Mouse (Mus musculus): ENCODE measurements around the gene Ryr1.
"Not testable (repeated sequence)": the region's sequence is repeated elsewhere in the genome, so short reads cannot be mapped to it uniquely, and the experiment has no call there.

The Ryr1 gene

GRCm38 (mm10) chr7:29144006-29144405 lies 19.0 kb upstream of the Ryr1 start:
- DNase-seq, result no peak

DNA sequence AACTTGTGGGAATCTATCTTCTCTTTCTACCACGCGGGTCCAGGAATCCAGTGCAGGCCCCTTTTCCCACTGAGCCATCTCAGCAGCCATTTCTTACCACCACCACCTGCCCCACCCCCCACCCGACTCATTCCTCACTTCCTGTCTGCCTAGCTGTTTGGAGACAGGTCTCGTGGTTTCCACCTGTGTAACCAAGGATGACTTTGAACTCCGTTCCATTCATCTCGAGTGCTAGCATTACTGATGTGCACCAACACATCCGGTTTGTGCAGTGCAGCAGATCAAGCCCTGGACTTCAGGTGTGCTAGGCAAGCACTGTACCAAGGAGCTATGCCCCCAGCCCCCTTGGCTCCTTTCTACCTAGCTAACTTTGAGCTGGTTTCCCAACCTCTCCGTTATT lies 16.4 kb upstream of the Ryr1 start:
- no peak for DNase-seq

DNA sequence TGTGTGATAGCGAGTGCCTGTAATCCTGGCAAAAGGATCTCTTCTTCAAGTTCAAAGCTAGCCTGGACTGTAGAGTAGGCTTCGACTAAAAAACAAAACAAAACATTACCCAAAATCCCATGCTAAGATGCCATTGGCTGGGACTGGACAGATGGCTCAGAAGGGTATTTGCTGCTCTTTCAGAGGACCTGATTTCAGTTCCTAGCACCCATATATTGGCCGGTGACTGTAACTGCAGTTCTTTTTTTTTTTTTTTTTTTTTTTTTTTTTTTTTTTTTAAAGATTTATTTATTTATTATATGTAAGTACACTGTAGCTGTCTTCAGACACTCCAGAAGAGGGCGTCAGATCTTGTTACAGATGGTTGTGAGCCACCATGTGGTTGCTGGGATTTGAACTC lies 14.3 kb upstream of the Ryr1 start:
- DNase-seq, result not testable (repeated sequence)

DNA sequence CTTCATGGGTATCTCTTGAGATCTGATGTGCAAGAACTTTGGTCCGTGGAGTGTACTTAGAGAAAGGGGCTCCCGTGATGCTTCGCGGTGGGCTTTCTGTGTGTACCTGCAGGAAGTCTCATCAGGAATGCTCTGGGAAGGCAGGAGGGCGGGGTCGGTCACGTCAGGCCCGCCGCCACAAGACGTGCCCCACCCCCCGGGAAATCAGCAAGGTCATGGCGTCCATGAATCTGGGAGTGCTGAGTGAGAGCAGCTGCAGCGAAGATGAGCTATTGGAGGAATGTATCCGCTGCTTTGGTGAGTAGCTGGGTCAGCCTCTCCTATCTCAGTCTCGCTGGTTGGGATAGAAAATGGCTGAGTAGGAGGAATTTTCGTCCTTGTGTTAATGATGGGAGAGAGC lies 12.4 kb upstream of the Ryr1 start:
- DNase-seq, result no peak

DNA sequence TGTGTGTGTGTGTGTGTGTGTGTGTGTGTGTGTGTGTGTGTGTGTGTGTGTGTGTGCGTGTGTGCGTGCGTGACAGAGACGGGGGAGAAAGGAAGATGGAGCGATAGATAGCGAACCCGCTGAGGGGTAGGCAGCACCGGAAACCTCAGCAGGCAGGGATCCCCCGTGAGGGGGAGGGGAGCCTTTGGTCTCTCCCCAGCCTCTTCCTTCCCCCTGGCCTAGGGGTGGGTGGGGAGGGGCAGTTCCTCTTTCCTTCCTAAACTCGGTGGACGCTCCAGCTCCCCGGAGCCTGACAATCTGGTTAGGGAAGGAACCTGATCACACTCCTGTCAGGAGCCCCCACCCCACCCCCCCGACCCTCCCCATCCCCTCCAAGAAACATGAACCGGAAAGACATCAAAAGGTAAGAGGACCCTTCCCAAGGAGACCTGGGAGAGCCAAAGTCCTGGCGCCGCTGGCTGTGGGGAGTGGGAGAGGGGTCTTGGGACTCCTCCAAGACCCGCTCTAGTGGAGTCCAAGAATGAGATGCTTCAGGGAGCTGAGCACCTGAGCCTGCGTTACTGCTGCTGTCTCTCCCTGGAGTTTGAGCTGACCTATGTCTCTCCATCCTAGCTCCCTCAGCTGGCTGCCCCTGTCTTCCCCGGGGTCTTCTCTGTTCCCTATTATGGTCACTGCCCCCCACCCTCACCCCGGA lies 9.9 kb upstream of the Ryr1 start, which contains the start of gene Rasgrp4:
Gene Rasgrp4, plus strand, starts transcription at position 159 of the 694 bp plus-strand sequence.
- DNase-seq, result peak; percentile 44

DNA sequence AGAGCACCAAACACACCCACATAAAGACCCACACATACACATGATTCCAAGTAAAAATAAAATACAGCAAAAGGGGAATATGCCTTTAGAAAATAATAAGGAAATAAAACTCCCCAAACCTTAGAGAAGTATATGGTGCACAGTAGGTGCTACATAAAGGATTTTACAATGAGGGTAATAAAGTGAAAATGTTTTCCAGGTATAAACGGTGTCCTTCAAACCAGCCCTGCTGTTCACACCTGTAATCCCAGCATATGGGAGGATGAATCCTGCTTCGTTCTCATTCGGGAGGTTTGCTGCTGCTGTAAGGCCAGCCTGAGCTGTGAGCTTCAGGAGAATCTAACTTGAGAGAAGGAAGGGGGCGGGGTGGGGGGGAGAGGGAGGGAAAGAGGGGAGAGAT lies 9.3 kb upstream of the Ryr1 start:
- DNase-seq, result no peak

DNA sequence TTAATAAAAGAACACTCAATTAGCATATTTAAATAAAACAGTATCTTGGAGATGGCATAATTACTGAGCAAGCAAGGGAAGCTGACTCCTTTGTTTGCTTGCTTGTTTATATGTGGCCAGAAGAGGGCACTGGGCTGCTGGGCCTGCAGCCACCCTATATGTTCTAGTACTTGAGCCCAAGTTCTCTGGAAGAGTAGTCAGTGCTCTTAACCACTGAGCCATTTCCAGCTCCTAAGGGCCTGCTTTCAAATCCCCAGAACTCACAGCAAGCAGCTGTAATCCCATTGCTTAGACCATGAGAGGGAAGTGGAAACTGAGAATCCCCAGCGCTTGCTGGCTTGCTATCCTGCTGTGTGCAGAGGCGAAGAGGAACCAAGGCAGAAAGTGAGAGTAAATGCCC lies 3.7 kb upstream of the Ryr1 start:
- peak; percentile 22 for DNase-seq

DNA sequence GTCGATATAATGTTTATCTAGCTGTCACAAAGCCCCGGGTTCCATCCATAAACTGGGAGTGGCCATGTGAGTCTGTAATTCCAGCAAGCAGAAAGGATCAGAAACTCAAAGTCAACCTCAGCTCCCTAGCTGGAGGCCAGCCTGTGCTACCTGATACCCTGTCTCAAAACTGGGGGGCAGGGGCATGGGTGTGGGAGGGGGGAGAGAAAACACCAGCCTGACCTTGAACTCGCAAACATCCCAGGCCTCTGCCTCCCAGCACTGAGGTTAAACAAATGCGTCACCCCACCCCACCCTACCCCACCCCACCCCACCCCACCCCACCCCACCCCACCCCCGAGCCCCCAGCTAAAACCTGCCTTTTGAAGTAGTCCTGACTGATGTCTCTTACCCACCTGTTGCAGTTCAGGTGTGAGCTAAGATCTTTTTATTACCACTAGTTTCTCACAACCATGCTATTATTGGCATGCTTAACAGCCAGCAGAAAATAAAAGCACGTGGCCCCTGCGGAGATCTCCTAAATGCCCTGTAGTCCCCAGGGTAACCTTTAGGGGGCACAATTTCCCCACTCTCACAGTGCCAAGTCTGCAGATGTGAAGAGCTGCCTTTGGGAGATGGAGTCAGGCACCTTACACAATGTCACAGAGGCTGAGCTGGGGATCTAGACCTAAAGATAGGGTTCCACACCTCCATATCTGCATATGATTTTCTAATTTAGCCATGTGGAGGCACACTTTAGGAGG lies 1.4 kb upstream of the Ryr1 start:
- peak; percentile 64 for DNase-seq

GRCm38 (mm10) chr7:29123531-29124358 lies 1.2 kb downstream of the Ryr1 start:
- no peak for DNase-seq

DNA sequence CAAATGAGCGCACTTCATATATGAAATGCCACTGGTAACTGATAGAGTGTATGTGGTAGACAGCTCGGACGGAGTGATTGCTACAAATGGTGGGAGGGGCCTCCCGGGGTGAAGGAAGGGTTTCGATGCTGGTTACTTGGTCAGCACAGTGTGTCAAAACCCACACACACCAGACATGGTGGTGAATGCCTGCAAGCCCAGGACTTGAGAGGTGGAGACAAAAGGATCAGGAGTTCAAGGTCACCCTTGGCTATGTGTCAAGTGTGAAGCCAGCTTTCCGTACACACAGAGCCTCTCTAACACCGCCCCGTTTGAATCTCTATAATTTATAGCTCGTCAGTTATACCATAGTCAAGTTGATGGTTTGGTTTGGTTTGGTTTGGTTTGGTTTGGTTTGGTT lies 2.2 kb downstream of the Ryr1 start:
- DNase-seq, result no peak

DNA sequence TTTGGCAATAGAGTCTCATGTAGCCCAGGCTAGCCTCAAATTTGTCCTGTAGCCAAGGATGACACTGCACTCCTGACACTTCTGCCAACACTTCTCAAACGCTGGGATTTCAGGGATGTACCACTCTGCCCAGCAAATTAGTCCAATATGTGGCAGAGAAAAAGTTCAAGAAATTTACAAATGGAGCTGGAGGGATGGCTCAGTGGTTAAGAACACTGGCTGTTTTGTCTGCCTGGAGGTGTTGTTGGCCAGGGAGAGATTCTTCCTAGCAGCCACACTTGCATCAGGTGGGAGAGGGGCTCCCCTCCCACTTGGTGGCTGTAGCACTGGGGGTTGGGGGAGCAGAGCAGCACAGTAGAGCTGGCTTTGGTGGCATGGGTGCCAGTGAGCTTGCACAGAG lies 5.5 kb downstream of the Ryr1 start:
- DNase-seq, result no peak

GRCm38 (mm10) chr7:29118142-29118851 lies 6.7 kb downstream of the Ryr1 start:
- DNase-seq, result no peak

DNA sequence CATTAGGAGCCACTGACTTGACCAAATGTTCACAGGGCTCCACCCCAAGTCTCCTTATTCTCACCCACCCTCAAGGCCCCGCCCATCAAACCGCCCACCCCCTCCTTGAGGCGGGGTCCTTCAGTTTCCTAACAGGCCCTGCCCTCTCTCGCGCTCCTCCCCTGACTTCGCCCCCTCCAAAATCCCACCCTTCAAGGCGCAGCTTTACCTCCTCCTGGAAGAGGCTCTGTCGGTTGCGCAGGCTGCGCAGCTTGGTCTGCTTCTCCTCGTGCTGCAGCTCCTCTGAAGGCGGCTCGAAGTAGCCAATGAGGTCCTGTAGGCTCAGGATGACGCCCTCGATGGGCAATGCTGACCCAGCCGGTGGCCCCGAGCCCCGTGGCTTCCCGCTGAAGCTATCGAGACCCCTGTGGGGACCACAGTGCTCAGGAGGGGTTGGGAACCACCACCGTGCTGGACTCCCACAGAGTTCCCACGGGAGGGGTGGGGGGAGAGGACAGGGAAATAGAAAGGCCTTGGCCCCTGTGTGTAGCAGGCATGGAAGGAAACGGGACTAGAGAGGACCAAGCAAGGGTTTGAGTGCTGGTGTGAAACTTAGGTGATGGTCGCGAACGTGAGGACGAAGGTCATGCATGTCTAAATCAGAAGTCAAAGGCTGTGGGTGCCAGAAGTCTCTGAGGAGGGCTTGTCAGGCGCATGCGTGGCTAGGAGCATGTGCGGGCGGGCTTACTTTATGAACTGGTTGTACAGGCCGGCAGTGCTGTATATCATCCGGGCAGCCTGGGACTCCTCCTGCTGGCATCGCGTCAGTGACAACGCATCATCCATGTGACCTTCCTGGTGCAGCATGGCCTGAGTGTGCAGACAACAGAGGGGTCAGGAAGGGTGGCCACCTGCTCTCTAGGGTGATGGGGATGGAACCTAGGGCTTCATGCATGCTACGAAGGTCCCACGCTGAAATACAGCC lies 15.7 kb downstream of the Ryr1 start:
- peak; percentile 63 for DNase-seq

DNA sequence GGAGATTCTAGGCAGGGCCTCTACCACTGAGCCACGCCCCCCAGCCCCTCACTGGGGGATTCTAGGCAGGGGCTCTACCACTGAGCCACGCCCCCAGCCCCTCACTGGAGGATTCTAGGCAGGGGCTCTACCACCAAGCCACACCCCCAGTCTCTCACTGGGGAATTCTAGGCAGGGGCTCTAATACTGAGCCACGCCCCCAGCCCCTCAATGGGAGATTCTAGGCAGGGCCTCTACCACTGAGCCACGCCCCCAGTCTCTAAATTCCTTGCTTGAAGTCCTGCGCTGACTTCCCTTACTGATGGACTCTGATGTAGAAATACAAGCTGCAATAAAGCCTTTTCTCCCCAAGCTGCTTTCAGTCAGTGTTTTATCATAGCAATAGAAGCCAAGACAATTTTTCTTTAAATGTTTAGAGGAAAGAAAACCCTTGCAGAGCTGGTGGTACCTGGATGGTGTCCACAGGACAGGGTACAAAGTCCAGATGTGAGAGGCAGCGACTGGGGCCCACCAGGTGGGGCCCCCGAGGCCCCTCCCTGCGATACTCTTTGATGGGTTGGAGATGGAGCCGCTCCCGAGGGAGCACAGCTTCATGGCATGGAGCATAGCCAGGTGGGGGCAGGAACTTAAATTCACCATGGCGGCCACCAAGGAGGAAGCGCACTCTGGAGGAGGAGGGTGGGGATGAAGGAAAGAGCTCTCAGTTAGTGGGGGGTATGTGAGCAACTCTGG lies 23.5 kb downstream of the Ryr1 start:
- no peak for DNase-seq

GRCm38 (mm10) chr7:29097131-29097530 lies 27.8 kb downstream of the Ryr1 start:
- no peak for DNase-seq

DNA sequence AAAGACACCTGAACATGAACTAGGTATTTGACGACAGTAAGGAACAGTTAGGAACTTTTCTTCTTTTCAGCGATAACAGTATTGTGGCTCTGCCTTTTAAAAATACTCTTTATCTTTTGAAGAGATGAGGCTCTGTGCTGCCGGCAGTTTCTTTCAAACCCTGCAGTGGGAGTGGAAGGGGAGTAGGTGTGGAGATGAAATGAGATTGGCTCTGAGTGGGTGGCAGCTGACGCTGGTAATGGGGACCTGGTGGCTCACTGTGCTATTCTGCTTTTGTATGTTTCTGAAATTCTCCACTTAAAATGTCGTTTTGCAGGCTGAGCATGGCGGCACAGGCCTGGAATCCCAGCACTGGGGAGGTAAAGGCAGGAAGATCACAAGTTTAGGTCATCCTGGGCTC lies 36.2 kb downstream of the Ryr1 start:
- DNase-seq, result no peak

DNA sequence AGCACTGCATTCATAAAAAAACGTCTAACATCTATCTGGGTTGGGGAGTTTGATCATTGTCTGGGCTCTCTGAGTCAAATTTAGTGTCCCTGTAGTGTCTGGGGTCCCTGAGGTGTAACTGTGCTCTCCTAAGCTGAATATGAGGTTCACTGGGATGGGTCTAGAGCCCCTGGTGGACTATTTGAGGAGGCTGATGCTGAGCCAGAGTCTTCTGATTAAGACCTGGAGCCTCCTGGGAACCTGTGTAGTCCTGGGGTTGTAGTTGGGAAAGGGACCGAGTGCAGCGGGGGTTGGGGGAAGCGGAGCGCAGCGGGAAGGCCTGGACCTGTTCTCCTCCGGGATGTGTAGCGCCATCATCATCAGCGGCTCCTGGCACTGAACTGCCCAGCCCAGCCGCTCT lies 38.1 kb downstream of the Ryr1 start:
- no peak for DNase-seq

DNA sequence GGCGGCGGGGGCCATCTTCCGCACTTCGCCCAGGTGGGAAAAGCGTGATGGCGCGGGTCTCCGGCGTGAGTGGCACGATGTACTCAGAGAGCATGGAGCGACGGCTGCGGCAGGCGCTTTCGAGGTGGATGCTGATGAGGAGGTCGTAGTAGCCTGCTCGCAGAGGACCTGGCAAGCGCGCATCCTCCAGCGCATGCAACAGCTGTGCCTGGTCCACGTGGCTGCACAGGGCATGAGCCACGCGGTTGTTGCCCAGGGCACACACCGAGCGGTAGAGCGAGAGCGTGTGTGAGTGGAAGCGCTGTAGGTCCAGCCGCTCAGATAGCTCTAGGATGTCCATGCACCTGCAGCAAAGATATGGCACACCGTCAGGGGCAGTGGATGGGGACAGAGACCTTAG lies 39.0 kb downstream of the Ryr1 start:
- DNase-seq, result no peak

GRCm38 (mm10) chr7:29084411-29084810 lies 40.6 kb downstream of the Ryr1 start:
- DNase-seq, result no peak

GRCm38 (mm10) chr7:29079419-29079950 lies 45.5 kb downstream of the Ryr1 start:
- no peak for DNase-seq

- DNase-seq, result no peak
These were observed 48.0 kb downstream of the Ryr1 start for GRCm38 (mm10) chr7:29076977-29077376.
